Mouse (Mus musculus) kidney, postnatal 25 days (tissue): Measurements from ENCODE around the gene Rhox2b.
"Not testable (repeated sequence)": the region's sequence is repeated elsewhere in the genome, so short reads cannot be mapped to it uniquely, and the experiment has no call there.

Experiments
- DNase-seq, 2 experiments: peaks; one replicate each; pipeline ENCODE4 v3.0.0; 2021; ENCODE audit warnings: mixed read lengths in 2 of 2

Rhox2b gene

GRCm38 (mm10) chrX:37411767-37412166 is at the start of gene Rhox2b:
Gene Rhox2b (plus strand): TSS chrX:37412067.
- DNase-seq, result not testable (repeated sequence)

DNA sequence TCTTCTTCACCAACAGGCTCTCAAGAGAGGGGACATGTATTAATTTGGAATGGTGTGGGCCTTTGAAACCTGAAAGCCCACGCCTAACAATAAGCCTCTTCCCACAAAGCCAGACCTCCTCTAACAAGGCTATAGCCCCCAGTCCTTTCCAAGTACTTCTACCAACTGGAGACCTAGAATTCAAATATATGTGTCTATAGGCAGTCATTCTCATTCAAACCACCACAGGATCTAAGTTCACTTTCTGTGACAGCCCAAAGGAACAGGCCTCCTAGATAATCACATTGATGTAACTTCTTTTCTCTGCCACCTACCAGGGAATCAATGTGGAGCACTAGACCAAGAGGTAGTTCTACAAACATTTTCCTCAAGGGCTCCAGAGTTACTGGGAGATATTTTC is 32.1 kb upstream of the Rhox2b start, which contains the start of gene Rhox3a2:
Rhox3a2 (plus strand) TSS at position 301 of the 400 bp plus-strand sequence.
- DNase-seq, result not testable (repeated sequence)

DNA sequence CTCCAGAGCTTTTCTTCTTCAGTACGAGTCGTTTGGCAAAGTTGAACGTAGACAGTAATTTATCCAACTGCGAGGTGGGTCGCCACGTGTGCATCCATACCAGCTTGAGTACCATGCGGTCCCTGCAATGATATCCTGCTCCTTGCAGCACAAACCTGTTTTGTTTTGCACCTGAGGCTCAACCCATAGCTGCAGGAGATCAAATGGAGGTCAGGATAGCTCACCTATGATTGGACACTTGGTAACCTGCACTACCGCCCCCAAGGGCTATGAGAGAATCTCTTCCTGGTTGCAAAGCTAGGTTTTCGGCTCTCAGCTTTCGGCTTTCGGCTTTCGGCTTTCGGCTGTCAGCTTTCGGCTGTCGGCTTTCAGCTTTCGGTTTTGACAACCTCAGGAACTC is 21.3 kb upstream of the Rhox2b start, which contains the start of gene Rhox4a2:
Rhox4a2 (plus strand) TSS at position 301 of the 400 bp plus-strand sequence.
- DNase-seq, result not testable (repeated sequence)

DNA sequence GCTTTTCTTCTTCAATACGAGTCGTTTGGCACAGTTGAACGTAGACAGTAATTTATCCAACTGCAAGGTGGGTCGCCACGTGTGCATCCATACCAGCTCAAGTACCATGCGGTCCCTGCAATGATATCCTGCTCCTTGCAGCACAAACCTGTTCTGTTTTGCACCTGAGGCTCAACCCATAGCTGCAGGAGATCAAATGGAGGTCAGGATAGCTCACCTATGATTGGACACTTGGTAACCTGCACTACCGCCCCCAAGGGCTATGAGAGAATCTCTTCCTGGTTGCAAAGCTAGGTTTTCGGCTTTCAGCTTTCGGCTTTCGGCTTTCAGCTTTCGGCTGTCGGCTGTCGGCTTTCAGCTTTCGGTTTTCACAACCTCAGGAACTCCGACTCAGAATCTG is 20.3 kb downstream of the Rhox2b start, which contains the start of gene Rhox4b:
Rhox4b (plus strand) TSS at position 301 of the 400 bp plus-strand sequence.
- DNase-seq, result not testable (repeated sequence)

- DNase-seq, result not testable (repeated sequence)
Measured at GRCm38 (mm10) chrX:37453380-37453779, 41.5 kb downstream of the Rhox2b start, which contains the start of gene Rhox2c. Gene Rhox2c (plus strand): TSS chrX:37453680.

DNA sequence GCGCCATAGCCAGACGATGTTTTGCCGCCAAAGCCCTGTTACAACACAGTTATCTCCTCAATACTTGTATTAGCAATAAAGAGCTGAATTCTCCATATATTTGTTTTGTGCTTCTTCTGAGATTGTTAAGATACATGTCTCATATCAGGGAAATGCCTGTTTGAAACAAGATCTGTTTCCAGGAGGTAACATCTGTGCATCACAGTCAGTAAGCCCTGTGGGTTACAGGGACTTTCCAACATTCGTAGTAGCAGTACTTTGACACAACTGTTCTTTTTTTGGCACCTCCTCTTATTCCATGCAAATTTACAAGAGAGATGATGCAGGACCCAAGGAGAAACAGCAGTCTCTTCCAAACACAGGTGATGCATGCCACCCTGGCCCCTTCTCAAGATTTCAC is 46.4 kb downstream of the Rhox2b start, which contains the start of gene Rhox3c:
Rhox3c (plus strand) TSS at position 301 of the 400 bp plus-strand sequence.
- not testable (repeated sequence) for DNase-seq
